Mouse (Mus musculus): ENCODE data around the gene Exoc6b. TPM values are rescaled to one million over a fixed set of nuclear protein-coding genes. Genes with fewer than 3 reads are reported as not detected.

Gene Exoc6b
- total and polyA plus RNA-seq, 2 experiments = 2.3 to 6.1 TPM

DNA sequence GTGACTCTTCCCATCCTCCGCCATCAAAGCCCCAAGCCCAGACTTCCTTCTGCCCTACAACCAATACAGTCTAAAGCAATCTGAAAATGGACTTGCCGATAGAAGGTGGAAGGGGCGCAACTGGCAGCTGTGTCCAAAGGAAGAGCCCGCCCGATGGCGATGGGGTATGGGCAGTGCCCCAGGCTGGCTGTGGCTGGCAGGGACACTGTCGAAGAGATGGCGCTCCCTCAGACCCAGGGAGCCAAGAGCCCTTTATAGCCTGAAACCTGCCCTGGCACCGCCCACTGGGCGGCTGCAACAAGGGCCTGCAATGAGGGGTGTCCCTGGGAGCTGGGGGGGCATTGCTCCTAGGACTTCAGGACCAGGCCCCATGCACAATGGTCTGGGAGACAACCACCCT, 475.6 kb downstream of the Exoc6b start, which contains the start of gene Cyp26b1:
TSS of gene Cyp26b1 (minus strand) at position 216 of the 400 bp plus-strand sequence.
- no peak within 1 kb of the TSS for H3K27ac ChIP-seq (replicated peaks; ENCODE audit: insufficient read depth, low read depth, low read length)
- H3K9ac ChIP-seq (ENCODE audit: low read depth, low read length) = no peak within 1 kb of the TSS
- DNase-seq (ENCODE audit: extremely low read depth, low read depth, low spot score) = no peak
- H3K79me2 ChIP-seq (ENCODE audit: control insufficient read depth, insufficient read depth, low read length) = no peaks in the 10 kb centered on the region
- H3K4me3 ChIP-seq (ENCODE audit: insufficient read depth, low read depth, low read length) = no peak within 1 kb of the TSS
- H3K27me3 ChIP-seq (ENCODE audit: control insufficient read depth, insufficient read depth, low read length) = no peaks in the 10 kb centered on the region
- no peaks in the 10 kb centered on the region for H3K4me1 ChIP-seq (ENCODE audit: control insufficient read depth, insufficient read depth, low read length)
- H3K36me3 ChIP-seq (ENCODE audit: control insufficient read depth, insufficient read depth, low read length) = no peaks in the 10 kb centered on the region
- WGBS = 94% methylated on average over 10 of the region's 10 CpGs
- TF ChIP-seq POLR2A (IDR thresholded peaks at IDR 0.05; ENCODE audit: extremely low read depth, insufficient read depth, low read length) (no peak), CTCF (IDR thresholded peaks at IDR 0.05; ENCODE audit: low read depth, low read length) (no peak)

- 56% methylated on average over 6 of the region's 6 CpGs for WGBS
- no peaks in the 10 kb centered on the region for H3K4me1 ChIP-seq (ENCODE audit: control insufficient read depth, insufficient read depth, low read length)
- H3K4me3 ChIP-seq (ENCODE audit: insufficient read depth, low read depth, low read length) = no peak overlapping the region
- no peak overlapping the region for H3K27ac ChIP-seq (replicated peaks; ENCODE audit: insufficient read depth, low read depth, low read length)
- peaks cover 8% of the 10 kb centered on the region for H3K27me3 ChIP-seq (ENCODE audit: control insufficient read depth, insufficient read depth, low read length)
- no peaks in the 10 kb centered on the region for H3K79me2 ChIP-seq (ENCODE audit: control insufficient read depth, insufficient read depth, low read length)
- no peaks in the 10 kb centered on the region for H3K36me3 ChIP-seq (ENCODE audit: control insufficient read depth, insufficient read depth, low read length)
- TF ChIP-seq CTCF (IDR thresholded peaks at IDR 0.05; ENCODE audit: low read depth, low read length) (no peak), POLR2A (IDR thresholded peaks at IDR 0.05; ENCODE audit: extremely low read depth, insufficient read depth, low read length) (no peak)
- no peak overlapping the region for H3K9ac ChIP-seq (ENCODE audit: low read depth, low read length)
- peak; percentile 50 for DNase-seq (ENCODE audit: extremely low read depth, low read depth, low spot score)
These were observed 478.2 kb downstream of the Exoc6b start for GRCm38 (mm10) chr6:84590961-84591745.

DNA sequence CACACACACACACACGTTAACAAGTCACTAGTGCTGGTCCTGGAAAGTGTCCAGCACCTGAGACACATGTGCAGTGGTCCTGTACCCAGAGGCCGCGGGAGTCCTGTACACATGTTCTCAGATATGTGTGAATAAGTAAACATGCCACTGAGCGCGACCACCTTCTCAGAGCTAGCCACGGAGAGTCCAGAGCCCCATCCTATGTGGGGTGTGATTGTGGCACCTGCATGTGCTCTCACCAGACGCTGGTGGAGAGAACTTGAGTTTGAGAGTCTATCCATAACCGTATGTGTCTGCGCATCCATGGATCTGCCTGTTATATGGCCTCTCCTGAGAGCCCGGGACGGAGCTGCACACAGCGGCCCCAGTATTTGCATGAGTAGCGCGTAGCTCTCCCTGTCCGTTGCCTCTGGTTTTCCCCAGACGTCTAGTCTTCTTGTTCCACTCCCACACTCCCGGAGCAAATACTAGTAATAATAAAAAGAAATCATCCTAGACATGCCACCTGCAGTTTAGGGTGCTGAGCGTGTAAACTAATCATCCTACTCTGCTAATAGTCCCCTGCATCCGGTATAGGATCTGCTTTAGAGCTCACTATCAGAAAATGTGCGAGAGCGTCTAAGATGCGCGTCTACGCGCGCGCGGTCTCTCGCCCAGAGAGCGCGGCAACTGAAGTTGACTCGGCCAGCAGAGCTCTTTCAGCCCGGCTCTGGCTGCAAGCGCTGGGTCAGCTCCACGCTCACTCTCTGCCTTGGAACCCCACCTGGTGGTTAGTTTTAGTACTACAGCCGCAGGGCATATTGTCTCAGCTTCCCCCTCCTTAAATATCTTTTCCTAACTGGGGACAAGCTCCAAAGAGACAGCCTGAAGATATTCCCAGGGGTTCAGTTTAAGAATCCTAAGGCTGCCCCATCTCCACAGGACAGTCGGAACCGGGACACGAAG, 479.3 kb downstream of the Exoc6b start:
- peak; percentile 49 for DNase-seq (ENCODE audit: extremely low read depth, low read depth, low spot score)
- Histone ChIP-seq H3K4me3 (ENCODE audit: insufficient read depth, low read depth, low read length) (no peak overlapping the region), H3K79me2 (ENCODE audit: control insufficient read depth, insufficient read depth, low read length) (no peaks in the 10 kb centered on the region), H3K9ac (ENCODE audit: low read depth, low read length) (no peak overlapping the region), H3K27me3 (ENCODE audit: control insufficient read depth, insufficient read depth, low read length) (peaks cover 13% of the 10 kb centered on the region), H3K27ac (replicated peaks; ENCODE audit: insufficient read depth, low read depth, low read length) (no peak overlapping the region), H3K36me3 (ENCODE audit: control insufficient read depth, insufficient read depth, low read length) (no peaks in the 10 kb centered on the region), H3K4me1 (ENCODE audit: control insufficient read depth, insufficient read depth, low read length) (no peaks in the 10 kb centered on the region)
- 6% methylated on average over 39 of the region's 39 CpGs for WGBS
- TF ChIP-seq POLR2A (IDR thresholded peaks at IDR 0.05; ENCODE audit: extremely low read depth, insufficient read depth, low read length) = no peak
- TF ChIP-seq CTCF (IDR thresholded peaks at IDR 0.05; ENCODE audit: low read depth, low read length) = peak; percentile 88

DNA sequence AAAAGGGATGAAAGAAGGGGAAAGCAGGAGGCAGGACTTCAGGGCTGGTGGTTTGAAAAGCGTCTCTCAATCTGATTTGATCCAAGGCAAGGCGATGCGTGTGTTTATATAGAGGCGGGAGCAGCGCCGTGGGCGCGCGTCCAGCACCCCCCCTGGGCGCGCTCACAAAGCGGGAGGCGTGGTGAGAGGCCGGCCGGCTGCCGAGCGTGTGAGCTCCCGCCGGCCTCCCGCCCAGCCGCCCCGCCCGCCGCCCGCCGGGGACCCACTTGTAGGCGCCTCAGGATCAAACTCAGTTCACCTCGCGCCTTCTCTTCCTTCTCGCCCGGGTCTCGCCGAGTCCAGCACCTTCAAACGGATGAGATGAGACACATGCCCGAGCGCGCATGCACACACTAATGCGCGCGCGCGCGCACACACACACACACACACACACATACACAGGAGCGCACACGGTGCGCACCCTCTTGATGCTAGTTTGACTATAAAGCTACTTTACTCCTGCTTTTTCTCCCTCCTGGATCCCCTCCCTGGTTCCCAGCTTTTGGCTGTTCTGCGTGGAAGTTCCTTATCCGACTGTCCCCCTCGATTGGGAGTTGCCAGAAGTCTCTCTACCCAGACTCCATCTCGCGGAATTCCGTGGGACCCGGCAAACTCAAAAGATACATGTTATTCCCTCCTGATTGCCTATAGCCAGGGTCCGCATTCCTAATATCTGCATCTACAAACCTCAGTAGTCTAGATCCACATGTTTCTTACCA, 480.2 kb downstream of the Exoc6b start:
- no peak overlapping the region for H3K9ac ChIP-seq (ENCODE audit: low read depth, low read length)

DNA sequence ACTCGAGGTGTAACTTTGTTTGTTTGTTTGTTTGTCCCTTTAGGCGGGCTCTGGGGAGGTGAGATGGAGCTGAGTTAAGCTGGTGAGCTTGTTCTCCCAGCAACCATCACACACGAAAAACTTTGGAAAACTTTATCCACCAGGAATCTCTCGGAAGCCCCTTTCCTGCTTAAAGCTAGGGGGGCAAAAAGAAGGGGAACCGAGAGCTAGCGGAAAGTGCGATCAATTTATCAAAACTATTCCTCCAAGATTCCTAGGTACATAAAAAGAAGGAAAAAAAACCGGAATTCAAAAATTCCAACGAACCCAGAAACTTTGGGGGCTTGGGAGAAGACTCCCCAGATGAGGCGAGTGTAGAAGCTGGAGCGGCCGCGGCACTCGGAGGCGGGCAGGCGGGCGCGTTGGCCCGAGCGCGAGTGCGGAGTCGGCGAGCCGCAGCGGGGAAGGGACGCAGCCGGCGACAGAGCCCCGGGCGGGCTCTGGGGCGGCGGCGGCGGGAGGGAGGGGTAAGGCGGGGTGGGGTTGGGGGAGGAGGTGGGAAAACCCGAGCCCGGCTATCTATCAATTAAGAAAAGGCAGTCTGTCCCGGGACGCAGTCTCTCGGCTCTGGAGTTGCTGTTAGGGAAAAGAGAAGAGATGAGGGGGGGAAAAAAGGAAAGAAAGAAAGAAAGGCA, 481.0 kb downstream of the Exoc6b start:
- WGBS = 2% methylated on average over 41 of the region's 41 CpGs
- TF ChIP-seq CTCF (IDR thresholded peaks at IDR 0.05; ENCODE audit: low read depth, low read length) (no peak), POLR2A (IDR thresholded peaks at IDR 0.05; ENCODE audit: extremely low read depth, insufficient read depth, low read length) (no peak)

More for the DNA sequence above, 480.2 kb downstream of the Exoc6b start:
- peak overlapping the region; percentile 42 for H3K4me3 ChIP-seq (ENCODE audit: insufficient read depth, low read depth, low read length)
- H3K4me1 ChIP-seq (ENCODE audit: control insufficient read depth, insufficient read depth, low read length) = no peaks in the 10 kb centered on the region
- WGBS = 3% methylated on average over 53 of the region's 54 CpGs
- H3K27ac ChIP-seq (replicated peaks; ENCODE audit: insufficient read depth, low read depth, low read length) = no peak overlapping the region
- TF ChIP-seq CTCF (IDR thresholded peaks at IDR 0.05; ENCODE audit: low read depth, low read length) (no peak), POLR2A (IDR thresholded peaks at IDR 0.05; ENCODE audit: extremely low read depth, insufficient read depth, low read length) (no peak)
- H3K79me2 ChIP-seq (ENCODE audit: control insufficient read depth, insufficient read depth, low read length) = no peaks in the 10 kb centered on the region
- no peak for DNase-seq (ENCODE audit: extremely low read depth, low read depth, low spot score)
- H3K27me3 ChIP-seq (ENCODE audit: control insufficient read depth, insufficient read depth, low read length) = peaks cover 13% of the 10 kb centered on the region
- H3K36me3 ChIP-seq (ENCODE audit: control insufficient read depth, insufficient read depth, low read length) = no peaks in the 10 kb centered on the region

More for the DNA sequence above, 481.0 kb downstream of the Exoc6b start:
- no peak overlapping the region for H3K27ac ChIP-seq (replicated peaks; ENCODE audit: insufficient read depth, low read depth, low read length)
- no peaks in the 10 kb centered on the region for H3K36me3 ChIP-seq (ENCODE audit: control insufficient read depth, insufficient read depth, low read length)
- H3K4me1 ChIP-seq (ENCODE audit: control insufficient read depth, insufficient read depth, low read length) = 0 out of 2 replicates have a peak, but pooled peaks cover 2% of the 10 kb centered on the region
- H3K27me3 ChIP-seq (ENCODE audit: control insufficient read depth, insufficient read depth, low read length) = peaks cover 17% of the 10 kb centered on the region
- peak overlapping the region; percentile 62; the same call in 1 of the 2 replicates for H3K9ac ChIP-seq (ENCODE audit: low read depth, low read length)
- no peak for DNase-seq (ENCODE audit: extremely low read depth, low read depth, low spot score)
- H3K4me3 ChIP-seq (ENCODE audit: insufficient read depth, low read depth, low read length) = peak overlapping the region; percentile 66
- no peaks in the 10 kb centered on the region for H3K79me2 ChIP-seq (ENCODE audit: control insufficient read depth, insufficient read depth, low read length)
